Mouse (Mus musculus): ENCODE results near the gene Slc30a4.
A peak's percentile ranks its signal among the peaks of the same experiment; 100 is the strongest.

DNA sequence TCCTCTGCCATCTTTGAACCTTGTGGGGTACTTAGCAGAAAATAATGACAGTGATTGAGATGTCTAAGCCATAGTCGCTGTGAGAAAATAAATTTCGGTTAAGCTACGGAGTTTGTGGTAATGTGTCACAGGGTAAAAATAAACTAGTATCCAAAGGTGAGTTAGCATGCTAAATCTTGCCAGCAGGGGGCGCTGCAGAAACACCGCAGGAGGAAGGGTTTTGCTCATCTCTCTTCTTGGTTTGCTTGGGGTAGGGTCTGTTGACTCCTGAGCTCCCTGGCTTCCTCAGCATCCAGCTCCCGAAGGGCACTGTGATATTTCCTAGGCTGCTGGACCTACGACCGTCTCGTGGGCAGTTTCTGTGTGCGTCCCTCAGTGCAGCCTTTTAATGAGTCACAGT is 23.1 kb upstream of the Slc30a4 start:
- peak; percentile 82; the same call in 1 of the 2 replicates for TF ChIP-seq CTCF (IDR thresholded peaks at IDR 0.05; ENCODE audit: extremely low read depth, insufficient read length, insufficient replicate concordance, low read depth, low read length)
- TF ChIP-seq POLR2A (IDR thresholded peaks at IDR 0.05; ENCODE audit: low read depth, low read length), result no peak

All from small intestine, adult 2 months (tissue).